Mouse (Mus musculus) kidney, adult 9 months (tissue): ENCODE results near the gene Card9.

ENCODE experiments used
- DNase-seq: peaks from one replicate; pipeline ENCODE4 v3.0.0; 2022

The Card9 gene

DNA sequence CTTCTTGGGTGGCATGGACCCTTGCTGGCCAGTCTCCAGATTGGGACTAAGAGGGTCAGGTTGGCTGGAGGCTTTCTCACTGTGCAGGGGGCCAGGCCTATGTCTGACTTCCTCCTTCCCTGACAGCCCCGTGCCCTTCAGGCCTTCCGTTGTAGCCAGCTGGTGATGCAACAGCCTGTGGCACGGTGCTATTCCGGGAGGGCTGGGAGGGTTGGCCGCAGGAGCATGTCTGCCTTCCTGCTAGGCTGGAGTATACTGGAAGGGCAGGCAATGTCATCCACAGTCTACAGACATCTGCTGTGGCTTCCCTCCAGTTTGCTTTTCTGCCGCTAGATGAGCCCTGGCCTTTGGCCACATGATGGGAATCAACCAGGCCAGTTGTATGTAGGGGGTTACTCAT lies 735 bp downstream of the Card9 start:
- no peak for DNase-seq

GRCm38 (mm10) chr2:26358667-26359320 lies 1.9 kb downstream of the Card9 start:
- no peak for DNase-seq

DNA sequence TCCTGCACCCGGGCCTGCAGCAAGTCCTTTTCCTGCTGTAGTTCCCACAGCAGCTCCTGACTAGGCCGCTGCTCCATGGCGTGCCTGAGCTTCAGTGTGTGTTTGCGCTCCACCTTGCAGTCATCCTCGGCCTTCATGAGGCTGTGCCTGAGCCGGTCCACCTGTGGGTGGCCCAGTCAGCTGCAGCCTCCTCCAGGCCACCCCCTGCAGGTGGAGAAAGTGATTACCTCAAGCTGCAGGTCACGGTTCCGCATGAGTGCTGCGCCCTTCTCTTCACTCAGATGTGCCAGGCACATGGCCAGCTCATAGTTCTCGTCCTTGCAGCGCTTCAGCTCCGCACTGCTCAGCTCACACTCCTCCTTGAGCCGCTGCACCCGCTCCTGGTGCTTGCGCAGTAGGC lies 3.2 kb downstream of the Card9 start:
- DNase-seq: peak; percentile 86

DNA sequence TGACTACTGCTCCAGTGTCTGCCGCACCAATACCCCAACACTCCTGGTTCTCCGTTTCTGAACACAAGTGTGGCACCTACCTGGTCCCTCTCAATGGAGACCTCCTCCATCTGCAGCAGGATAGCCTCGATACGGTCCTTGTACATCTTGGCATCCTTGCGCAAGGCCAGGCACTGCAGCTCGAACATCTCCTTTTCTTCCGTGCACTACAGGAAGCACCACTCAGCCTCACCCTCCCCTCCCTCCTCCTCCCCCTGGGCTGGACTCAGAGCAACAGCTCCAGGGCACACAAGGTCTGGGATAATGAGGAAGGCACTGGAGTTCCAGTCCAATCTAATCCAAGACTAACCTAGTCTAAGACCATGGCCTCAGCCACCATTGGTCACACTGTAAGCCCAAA lies 4.0 kb downstream of the Card9 start:
- no peak for DNase-seq

DNA sequence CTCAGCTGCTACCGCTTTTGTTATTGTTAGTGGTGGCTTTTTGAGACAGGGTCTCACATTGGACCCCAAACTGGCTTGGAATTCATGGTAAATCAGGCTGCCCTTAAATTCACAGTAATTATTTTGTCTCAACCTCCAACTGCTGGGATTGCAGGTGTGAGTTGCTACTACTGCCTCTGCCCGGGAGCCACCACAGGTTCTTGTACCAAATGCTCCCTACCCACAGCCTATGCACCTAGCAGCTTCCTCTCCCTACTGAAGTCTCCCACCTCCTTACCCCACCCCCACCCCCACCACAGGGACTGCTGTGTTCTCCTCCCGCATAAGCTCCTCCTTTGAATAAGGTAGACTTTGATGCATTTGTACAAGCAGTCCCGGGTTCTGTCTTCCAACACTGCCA lies 4.5 kb downstream of the Card9 start:
- no peak for DNase-seq

- DNase-seq: no peak
Measured at GRCm38 (mm10) chr2:26354401-26354800, 6.3 kb downstream of the Card9 start.

GRCm38 (mm10) chr2:26353066-26353980 lies 7.4 kb downstream of the Card9 start:
- no peak for DNase-seq

DNA sequence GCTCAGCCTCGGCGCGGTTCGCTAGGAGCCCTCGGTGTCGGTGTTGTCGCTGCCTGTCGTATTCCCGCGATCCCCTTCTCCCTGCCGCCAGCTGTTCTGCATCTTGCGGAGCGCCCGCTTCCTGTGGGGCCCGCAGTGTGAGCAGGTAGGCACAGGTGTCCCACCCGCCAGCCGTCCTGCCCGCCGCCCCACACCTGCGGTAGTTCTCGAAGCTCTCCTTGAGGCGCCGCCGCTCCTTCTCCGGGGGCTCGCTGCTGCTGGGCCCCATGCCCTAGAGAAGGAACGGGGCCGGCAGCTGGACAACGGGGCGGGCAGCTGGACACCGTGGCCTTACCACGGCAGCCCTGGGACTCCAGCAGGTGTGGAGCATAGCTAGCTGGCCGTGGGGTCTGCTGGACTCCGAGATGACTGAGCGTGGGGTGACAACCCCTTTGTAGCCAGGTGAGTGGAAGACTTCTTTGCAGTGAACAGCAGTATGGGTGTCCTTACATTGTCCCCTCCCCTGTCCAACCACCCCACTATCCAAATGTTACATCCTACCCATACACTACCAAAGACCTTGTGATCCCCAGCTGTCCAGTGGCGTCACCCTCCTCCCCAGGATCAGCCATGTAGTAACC lies 8.3 kb downstream of the Card9 start:
- no peak for DNase-seq

- DNase-seq: peak; percentile 95
Measured at GRCm38 (mm10) chr2:26351358-26352290, 9.1 kb downstream of the Card9 start, which contains the start of gene Dnlz. Gene Dnlz, minus strand, starts transcription at chr2:26352110.

DNA sequence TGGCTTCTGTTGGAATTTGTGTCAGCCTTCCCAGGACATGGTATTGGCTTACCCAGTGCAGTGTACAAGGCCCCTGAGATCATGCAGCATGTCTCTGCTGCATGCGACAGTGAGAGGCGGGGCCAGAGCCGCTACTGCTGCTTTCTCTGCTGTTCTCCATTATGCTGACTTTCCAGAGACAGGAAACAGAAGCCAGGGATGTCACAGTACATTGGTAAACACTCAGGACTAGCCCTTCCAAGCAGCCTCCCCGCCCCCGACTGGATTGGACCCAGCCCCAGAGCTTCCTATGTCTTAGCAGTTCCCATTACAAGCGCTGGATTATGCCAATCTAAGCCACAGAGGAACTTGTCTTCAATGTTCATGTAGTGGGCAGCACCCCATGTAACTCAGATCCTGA lies 12.5 kb downstream of the Card9 start:
- DNase-seq: peak; percentile 49

GRCm38 (mm10) chr2:26342609-26343490 lies 17.9 kb downstream of the Card9 start:
- peak; percentile 64 for DNase-seq

DNA sequence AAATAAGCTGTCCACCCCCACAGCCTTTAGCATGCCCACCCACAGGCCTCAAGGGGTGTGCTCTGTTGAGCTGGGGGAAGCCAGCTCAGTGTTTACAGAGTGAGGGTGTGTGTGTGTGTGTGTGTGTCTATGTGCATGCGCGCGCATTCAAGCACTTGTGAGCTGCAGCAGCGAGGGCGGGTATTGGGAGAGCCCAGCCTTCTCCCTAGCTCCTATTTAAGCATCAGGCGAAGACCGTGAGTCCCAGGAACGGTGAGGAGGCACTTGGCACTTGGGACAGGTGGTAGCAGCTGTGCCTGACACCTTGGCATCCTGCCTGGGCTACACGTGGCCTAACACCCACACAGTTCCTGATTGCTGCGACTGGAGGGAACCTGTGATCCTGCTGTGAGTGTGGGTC lies 18.7 kb downstream of the Card9 start:
- DNase-seq: peak; percentile 49

GRCm38 (mm10) chr2:26341510-26341981 lies 19.2 kb downstream of the Card9 start:
- no peak for DNase-seq

DNA sequence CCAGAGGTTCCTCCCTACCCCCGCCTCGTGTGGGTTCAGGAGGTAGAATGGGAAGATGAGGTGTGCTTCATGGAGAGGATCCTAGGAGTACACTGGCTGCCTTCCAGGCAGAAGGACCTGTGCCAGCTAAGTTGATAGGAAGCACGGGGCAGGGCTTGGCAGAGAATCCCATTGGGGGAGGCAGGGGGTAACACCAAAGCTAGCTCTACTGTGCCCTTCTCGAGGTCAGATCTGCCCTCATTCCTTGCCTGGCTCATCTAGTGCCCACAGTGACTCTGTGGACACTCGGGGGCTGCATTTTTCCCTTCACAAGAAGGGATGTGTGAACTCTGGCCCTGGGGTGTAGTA lies 21.5 kb downstream of the Card9 start:
- no peak for DNase-seq

DNA sequence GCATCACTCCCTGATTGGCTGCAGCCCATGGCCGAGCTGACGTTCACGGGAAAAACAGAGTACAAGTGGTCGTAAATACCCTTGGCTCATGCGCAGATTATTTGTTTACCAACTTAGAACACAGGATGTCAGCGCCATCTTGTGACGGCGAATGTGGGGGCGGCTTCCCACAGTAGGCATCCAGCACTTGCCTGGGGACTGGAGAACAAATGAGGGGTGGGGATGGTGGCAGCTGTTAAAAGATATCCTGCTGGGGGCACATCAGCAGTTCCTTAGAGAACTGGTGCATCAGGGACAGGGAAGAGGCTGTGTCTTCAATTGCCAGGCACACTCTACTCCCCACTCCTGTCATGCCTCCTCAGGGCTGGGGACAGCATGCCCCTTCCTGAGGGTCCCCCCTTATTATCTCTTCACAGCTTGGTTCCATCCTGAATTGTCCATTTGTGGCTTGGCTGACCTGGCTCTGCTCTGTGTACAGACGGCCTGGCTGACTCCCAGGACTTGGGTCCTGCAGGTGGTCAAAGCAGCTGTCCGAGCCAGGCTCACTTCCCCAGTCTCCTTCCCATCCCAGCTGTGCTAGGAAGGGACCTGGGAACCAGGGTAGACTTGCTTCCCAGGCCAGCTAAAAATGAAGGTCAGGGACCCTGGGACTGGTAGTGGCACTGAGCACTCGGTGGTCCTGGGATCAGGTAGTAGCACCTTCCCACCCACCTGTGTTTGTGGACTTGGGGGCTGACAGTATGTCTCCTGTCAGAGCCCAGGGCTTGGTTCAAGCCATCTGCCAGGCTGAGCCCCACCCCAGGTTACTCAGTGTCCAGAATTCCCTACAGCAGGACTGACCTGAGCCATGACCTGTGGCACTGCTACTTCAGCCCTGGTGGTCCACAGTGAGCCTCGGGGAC lies 22.2 kb downstream of the Card9 start:
- no peak for DNase-seq

DNA sequence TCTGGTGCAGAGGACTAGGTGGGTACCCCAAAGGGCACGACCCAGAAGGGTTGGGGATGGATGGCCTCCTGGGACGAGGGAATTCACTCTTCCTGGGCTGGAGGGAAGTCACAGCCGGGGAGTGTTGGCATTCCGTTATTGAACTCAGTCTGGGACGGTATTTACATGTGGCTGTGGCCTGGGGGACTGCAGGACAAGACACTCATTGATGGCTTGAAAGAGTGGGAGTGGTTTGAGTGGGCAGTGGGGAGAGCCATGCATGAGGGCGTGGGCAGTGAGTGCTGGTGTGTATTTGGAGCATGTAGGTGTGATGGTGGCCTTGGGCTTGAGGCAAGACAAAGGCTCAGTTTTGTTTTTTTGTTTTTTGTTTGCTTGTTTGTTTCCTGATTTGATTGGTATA lies 30.0 kb downstream of the Card9 start:
- no peak for DNase-seq

DNA sequence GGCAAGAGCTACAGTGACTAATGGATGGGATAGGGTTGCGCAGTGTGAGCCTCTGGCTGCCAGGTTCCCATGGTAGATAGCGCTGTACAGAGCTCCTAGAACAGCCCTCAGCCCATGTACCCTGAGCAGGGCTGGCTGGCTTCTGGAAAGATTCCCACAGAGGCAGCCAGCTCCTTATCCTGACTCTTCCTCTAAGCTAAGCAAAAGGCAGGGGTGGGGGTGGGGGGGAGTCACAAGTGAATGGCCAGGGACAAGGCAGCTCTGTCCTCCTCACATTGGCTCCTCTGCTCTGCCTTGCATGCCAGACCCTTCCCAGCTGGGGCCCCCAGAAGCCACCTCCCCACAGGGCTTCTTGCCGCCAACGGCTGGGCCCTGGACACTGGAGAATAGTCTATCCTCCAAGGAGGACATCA lies 30.7 kb downstream of the Card9 start:
- DNase-seq: no peak

GRCm38 (mm10) chr2:26329402-26329801 lies 31.3 kb downstream of the Card9 start:
- DNase-seq: no peak

DNA sequence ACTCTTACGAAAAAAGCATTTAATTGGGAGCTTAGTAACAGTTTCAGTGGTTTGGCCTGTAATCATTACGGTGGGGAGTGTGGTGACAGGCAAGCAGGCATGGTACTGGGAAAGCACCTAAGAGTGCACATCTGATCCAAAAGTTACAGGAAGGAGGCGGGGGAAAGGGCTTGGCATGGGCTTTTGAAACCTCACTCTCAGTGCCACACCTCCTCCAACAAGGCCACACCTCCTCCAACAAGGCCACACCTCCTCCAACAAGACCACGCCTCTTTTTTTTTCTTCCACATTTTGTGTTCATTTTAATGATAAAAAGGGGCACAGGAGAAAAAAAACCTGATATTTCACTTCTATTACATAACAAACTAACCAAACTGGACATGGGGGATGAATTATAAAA lies 32.9 kb downstream of the Card9 start:
- DNase-seq: no peak

DNA sequence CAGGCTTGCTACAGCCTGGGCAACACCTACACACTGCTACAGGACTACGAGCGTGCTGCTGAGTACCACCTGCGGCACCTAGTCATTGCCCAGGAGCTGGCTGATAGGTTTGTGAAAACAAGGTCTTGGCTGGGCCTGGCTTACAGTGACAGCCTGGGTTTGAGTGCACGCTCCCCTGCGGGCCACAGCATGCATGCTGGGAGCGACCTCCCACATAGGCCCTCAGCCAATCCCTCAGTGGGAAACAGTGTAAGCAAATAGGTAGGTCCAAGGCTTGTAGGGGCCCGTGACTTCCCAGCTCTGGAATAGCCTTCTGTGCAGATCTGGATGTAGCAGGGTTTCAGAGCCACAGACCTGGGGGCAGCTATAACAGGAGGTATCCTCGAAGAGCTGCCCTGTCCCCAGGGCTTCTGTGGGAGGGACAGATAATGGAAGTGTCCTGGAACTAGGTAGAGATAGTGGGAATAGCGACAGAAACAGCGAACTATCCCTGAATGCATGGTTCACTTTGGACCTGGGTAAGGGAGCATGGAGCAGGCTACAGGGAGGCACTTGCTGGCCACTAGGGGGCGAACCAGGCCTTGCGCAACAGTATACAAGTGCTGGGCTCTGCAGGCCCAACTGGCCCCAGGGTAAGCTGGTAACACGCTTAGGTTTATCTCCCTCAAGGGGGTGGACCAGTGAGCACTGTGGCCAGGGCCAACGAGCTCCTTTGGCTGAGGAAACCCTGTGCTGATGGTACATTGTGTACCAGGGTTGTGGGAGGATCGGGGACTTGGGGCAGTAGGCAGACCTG lies 35.1 kb downstream of the Card9 start:
- DNase-seq: peak; percentile 62
